In the genomic region with DNA sequence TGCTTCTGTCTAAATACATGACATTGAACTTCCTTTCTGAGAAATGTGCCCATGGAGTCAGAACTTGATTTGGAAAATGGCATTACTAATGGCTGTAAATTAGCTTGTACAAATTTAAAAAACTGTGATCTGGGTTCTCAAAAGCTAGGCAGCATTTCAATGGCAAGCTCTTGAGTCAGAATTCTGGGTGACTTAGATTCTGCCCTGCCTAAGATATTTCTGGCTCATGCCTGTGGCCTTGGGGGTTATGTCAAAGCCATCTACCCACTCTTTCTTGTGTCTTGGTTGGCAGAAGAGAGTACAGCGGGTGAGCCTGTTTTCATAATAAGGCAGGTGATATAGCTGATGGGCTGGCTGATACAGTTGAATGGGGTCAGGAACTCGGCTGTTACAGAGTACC, we compare ENCODE assay signal across 14 mouse cellular contexts.
"Had no signal": no experiment of that assay in that cellular context is flagged by ENCODE, and none has a peak within 500 bp of the region (broad histone marks: within the 10 kb centered on the region; RNA-seq: fewer than 3 reads in every experiment).

No protein-coding gene starts in this region.

- DNase-seq: gastrocnemius, postnatal 14 days; gastrocnemius, postnatal 36 days; heart, adult 11 months; heart, adult 2 months; heart, postnatal 14 days; heart, postnatal 36 days; kidney, adult 11 months; kidney, adult 2 months; kidney, adult 9 months; kidney, postnatal 14 days; kidney, postnatal 36 days; layer of hippocampus, adult 9-11 months; layer of hippocampus, postnatal 36 days; left cerebral cortex, postnatal 4 days had no signal
